Mouse (Mus musculus): ENCODE data around the gene Srrt. TPM values are rescaled to one million over a fixed set of nuclear protein-coding genes. Genes with fewer than 3 reads are reported as not detected.

The Srrt gene
- total RNA-seq (2022) = 100 to 1,000 TPM; 164 to 219 (median 188) TPM

DNA sequence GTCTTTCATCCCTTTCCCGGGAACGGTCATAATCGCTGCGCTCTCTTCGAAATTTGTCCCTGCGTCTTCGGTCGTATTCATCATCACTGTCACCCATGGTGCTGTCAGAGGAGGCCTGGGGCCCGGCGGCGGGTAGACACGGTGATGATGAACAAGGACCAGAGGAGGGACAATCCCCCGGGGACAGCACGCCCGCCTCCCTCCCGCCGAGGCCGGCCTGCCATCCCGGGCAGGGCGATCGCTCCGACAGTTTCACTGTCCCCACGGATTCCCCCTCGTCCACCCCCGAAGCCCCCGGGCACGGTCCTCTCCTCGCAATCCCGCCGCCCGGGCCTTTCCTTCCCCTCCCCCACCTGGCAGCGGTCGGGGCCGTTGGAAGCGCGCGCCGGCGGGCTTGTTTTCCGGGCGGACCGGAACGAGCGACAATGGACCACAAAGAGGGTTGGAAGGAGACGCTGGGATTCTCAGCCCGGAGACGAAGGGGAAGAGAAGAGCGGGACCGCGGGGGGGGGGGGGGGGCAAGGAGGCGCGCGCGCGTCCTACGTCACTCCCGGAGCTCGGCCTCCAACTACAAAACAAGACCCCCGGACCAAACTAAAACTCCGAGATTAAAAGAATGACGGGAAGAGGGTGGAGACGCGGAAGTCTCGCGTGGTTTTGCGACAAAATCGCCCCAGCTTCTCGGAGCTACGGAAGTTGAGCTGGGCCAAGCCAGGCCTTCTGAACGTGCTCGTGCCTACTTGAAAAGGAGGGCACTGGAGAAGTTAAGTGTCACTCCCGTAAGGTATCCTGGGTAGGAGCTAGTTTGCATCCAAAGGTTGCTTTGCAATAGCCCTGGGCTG, at the start of gene Srrt:
Srrt (minus strand) TSS at position 604 of the 842 bp plus-strand sequence.
- peak; percentile 81 to 90 for DNase-seq (ENCODE audit: low spot score in 2 of 2)

DNA sequence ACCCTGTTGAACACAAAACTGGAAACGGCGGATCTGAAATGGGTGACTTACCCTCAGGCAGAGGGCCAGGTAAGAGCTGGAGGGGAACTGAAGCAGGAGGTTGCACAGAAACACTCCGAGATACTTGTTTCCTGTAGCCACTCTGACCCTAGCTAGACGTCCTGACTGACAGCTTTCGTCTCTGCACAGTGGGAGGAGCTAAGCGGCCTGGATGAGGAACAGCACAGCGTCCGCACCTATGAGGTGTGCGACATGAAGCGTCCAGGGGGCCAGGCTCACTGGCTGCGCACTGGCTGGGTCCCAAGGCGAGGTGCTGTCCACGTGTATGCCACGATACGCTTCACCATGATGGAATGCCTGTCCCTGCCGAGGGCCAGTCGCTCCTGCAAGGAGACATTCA, 46.6 kb upstream of the Srrt start:
- no peak for DNase-seq (ENCODE audit: low spot score in 2 of 2)

DNA sequence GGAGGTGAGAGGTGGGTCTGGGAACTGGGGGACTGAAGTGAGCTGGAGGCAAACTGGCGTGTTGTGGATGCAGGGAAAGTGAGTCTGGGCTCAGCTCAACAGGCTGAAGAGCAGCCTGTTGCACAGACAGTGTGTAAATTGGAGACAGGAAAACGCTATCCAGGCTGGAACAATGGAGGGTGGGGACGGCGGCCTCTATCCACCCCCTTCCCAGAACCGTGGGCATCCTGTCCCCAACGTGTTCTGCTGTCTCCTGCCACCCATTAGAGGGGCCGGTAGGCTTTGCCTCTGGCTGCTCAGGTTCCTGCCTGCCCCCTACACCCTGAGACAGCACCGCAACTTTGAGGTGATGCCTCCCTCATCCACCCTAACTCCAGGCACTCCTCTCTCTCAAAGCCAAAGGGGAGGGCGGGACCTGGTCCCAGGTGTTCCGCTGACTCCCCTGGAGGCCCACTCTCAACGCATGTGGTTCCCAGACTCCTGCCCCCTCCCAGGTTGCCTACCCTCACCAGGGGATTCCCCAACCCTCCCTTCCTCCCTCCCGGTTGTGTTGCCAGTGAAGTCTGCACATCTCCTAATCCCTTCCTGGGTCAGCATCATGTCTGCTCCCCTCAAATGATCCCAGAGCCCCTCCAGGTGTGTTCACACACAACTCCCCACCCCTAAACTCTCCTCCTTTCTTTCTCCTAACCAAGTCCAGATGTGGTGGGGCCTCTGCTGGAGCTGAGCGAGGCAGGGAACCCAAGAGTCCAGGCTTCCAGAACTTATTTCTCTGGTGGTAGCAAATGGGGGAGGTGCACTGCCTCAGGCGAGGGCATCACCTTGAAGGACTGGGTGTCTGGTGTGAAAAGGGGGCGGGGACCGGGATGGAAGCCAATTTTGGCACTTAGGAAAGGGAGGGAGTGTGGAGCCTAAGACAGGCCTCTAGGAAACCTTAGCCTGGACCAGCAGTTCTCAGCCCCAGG, 44.8 kb upstream of the Srrt start:
- no peak for DNase-seq (ENCODE audit: low spot score in 2 of 2)

DNA sequence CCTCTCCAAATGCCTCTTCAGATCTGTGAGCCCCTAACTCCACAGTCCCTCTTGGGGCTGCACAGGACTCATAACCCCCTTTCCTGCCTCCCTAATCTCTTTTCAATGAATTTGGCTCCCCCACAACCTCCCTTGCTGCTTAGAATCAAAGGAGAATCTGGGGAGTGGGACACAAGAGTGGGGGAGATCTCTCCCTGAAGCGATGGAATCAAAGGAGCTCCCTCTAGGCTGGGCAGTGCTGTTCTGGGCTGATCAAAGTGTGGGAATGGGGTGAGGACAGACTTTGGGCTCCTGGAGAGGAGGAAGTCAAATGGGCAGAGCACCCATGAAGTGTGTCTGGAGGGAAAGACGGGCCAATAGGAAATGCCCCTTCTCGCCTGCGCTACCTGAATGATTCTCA, 43.9 kb upstream of the Srrt start:
- DNase-seq (ENCODE audit: low spot score in 2 of 2) = no peak

DNA sequence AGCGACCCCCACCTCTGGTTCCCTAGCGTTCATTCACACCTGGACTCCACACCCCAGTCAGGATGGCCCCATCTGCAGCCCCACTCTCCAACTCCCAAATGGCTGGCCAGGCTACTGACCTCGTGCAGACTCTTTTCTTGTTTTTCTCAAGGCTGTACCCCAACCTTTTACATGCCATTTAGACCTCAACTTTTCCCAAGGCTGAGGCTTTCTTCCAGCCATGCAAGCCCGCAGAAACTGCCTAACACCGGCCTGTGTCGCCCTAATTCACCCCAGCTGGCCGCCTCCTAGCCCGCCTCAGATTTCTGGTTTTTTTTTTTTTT, 43.5 kb upstream of the Srrt start:
- DNase-seq (ENCODE audit: low spot score in 2 of 2) = no peak

DNA sequence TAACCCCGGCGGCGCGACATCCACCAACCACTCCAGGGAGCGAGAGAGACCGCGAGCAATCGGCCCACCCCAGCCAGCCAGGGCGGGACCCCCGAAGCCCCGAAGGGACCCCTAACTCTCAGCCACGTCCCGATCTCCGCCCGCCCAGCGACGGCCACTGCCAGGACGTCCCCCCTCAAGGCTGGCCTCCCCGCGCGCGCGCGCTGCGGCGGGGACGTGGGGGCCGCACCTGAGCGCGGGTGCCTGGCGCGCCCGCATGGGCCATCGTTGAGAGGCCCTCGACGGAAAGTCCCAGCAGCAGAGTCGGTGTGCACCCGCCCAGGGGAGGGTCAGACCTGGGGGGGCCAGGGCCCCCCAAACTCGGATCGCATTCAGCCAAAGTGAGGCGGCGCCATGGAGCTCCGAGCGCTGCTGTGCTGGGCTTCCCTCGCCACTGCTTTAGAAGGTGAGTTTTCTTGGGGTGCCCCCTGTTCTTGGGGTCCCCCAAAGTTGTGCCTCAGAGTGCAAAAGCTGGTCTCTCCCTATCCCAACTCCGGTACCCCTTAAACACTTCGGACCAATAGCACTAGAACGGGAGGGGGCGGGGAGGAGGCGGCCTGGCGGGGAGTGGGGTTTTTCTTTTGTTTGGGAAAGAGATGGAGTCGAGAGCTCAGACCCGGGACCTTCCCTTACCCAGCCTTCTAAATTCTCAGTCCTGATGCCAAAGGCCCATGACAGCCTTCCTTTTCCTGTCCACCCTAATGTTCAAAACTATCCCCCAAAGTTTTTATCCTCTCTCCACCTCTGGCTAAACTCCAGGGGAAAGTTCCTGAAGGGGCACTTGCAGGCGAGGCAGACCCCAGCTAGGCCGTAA, 43.0 kb upstream of the Srrt start:
- DNase-seq (ENCODE audit: low spot score in 2 of 2) = no peak

DNA sequence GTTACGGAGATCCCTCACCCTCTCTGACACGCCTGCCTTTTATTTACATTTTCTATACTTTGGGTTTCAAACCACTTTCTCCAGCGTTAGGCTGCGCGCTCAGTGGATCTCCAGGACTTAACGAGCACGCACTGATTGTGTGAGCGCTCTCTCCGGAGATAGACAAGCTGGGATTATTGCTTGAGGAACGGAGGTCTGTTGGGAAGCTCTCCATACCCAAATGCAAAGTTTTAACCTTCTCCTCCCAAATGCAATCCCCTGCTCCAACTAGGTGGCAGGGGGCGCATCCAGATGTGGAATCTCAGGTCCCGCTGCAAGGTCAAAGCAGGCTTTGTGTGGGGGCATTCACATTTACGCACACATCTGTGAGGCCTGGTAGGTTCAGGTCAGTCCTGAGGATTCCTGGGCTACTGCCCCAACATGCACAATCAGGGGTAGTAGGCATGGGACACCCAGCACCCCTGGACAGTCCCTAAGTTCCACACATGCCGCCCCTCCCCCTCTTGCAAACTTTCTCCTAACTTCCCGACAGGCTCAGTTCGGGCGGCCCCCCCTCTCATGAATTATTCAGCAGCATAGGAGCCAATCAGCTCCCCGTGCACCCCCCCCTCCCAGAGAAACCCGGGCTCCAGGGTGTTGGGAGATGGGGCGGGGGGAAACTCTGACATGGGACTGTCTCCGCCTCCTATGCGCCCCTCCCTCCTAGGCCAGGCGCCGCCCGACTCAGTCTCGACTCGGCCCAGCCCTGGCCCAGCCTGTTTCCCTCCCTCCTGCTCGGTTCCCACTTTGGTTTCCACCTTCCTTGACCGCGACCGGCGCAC, 42.1 kb upstream of the Srrt start, which contains the start of gene Ephb4:
Ephb4 (plus strand) TSS at position 726 of the 821 bp plus-strand sequence.
- peak in 1 of 2 experiments; percentile 61 for DNase-seq (ENCODE audit: low spot score in 2 of 2)

DNA sequence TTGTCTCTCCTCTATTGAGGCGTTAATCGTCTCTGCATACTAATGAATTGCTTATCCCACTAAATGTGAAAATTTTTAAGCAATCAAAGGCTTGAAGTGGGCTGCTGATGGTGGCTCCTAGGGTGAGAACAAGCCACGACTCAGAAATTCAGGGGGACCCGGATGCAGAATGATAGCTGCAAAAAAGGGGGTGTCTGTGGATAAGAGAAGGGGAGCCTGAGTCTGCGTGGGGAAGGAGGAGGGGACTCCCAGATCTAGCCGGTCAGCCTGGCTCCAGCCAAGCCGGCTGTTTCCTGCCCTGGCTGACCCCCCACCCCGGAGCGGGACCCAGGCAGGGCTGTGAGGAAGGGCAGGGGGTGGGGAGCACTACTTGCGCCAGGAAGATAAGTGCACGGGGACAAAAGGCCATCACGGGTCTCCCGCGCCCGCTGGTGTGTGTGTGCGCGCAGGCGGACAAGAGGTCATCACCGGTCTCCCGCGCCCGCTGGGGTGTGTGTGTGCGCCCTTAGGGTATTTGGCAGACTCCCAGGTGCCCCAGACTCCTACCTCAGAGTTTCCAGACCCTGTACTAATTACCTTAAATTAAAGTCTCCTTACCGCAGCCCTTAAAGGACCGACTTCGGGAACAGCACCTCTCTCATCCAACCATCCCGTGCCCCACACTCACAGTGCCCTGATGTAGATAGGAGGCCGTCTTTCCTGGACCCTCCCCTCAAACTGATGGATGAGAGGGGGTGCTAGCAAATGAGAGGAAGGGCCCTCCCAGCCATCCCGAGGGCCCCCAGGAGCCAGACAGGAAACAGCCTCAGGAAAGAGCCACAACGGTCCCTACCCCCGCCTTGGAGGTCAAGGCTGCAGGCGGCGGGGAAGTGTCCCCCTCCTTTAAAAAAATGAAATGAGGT, 41.3 kb upstream of the Srrt start:
- DNase-seq (ENCODE audit: low spot score in 2 of 2) = no peak

DNA sequence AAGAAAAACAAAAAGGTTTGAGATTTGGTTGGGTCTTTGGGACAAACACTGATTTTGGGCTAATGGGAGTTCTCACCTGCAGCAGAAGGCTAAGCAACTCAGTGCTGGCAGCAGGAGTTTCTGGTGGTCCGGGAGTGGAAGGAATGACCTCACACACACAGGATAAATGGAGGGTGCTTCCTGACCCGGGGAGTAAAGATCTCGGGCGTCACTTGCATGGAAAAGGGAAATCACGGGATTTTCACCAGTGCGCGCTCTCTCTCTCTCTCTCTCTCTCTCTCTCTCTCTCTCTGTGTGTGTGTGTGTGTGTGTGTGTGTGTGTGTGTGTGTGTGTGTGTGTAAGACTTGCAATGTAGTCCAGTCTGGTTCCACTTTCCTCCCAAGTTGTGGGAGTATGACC, 40.4 kb upstream of the Srrt start:
- DNase-seq (ENCODE audit: low spot score in 2 of 2) = no peak

DNA sequence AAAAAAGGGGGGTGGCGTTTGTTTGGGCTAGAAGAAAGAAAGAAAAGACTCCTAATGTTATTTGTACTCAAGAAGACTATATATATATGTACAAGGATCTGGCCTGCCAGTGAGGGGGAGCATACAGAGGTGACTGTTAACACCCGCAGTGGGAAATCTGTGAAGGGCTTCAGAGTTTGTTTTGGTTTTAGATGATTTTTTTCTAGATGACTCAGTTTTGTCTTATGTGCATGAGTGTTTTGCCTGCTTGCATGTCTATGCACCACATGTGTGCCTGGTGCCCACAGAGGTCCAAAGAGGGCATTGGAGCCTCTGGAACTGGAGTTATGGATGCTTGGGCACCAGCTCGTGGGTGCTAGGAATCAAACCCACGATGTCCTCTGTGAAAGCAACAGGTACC, 39.5 kb upstream of the Srrt start:
- DNase-seq (ENCODE audit: low spot score in 2 of 2) = no peak

DNA sequence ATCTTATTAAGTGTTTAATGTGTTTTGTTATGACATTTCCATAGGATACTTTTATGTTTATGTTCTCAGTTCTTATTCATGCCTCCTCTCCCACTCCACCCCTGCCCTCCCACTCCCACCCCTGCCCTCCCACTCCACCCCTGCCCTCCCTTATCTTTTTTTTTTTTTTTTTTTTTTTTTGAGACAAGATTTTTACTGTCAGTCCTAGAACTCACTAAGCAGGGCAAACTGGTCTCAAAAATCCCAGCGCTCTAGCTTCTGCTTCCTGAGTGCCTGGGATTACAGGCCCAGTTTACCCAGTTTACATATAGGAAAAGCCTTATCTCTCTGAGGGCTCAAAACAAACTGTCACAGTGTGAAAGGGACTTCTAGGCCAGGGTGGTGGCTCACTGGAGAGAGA, 38.9 kb upstream of the Srrt start:
- DNase-seq (ENCODE audit: low spot score in 2 of 2) = no peak

DNA sequence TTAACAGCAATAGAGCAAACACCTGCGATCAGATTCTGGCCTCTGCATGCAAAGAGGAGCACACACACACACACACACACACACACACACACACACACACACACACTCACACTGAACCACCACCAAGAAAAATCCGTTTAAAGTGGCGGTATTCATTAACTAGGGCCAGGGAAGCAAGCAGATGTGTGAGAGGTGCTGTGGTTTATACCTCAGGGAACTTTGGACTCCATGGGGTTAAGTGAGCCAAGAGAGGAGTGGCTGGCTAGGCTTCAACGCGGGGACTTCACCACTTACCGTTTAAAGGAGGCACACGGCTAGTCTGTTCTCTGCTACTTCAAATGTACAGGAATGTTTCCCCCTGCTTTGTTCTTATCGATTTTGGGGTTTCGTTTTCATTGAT, 38.3 kb upstream of the Srrt start:
- DNase-seq (ENCODE audit: low spot score in 2 of 2) = no peak

DNA sequence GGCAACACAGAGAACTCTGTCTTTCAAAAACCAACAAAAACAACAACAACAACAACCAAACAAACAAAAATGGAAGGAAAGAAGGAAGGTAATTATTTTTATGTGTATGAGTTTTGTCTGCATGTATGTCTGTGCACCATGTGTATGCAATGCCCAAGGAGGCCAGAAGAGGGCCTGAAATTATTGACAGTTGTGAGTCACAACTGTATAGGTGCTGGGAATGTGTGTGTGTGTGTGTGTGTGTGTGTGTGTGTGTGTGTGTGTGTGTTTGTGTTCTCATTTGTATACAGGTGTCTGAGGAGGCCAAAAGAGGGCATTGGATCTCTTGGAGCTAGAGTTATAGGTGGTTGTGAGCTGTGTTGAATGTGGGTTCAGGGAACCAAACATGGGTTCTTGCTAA, 36.4 kb upstream of the Srrt start:
- DNase-seq (ENCODE audit: low spot score in 2 of 2) = no peak

DNA sequence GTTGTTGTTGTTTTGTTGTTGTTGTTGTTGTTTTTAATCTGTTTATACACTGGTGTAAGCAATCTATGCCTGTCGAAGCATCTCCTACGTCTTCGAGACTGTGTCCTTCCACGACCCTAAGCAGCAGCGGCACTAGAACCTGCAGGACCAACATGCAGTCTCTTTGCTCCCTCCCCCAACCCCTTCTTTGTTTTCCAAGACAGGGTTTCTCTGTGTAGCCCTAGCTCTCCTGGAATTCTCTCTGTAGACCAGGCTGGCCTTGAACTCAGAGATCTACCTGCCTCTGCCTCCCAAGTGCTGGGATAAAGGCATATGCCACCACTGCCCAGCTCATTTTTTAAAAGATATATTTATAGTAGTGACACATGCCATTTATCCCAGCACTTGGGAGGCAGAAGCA, 35.9 kb upstream of the Srrt start:
- no peak for DNase-seq (ENCODE audit: low spot score in 2 of 2)

DNA sequence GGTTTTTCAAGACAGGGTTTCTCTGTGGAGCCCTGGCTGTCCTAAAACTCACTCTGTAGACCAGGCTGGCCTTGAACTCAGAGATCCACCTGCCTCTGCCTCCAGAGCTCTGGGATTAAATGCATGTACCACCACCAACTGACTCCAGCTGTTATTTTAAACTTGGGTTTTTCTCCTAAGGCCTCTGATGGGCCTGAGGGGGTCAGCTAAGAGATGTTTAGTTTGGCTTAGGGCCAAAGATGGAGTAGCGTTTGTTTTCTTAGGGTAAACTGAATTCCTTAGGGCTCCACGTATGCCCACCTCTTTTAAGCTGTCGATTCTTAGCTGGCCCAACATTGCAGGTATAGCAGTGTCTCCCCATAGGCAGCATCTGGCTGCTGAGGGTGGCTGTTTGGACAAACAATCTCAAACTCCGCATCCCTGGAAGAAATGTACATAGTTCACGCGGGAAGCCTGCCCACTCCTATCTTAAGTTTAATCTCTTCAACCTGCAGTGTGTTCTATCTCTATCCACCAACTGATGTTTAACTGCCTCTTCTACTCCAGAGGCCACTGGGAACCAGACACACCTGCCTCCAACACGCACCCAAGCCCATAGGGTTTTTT, 35.0 kb upstream of the Srrt start:
- no peak for DNase-seq (ENCODE audit: low spot score in 2 of 2)

DNA sequence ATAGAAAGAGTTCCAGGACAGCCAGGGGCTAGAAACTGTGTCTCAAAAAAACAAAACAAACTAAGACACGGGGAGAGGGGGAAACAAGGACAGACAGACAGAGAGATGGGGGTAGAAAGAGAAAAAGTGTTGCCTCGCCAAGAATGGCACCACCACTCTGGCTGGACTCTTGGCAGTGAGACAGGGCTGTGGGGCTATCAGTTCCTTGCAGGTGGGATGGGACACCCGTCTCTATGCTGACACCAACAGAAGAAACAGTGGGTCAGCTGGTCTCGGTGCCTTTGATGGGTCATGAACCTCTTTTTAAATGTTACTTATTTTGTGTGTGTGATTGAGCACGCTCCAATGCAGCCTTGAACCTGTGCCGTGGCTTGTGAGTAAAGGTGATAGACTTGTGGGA, 32.7 kb upstream of the Srrt start:
- no peak for DNase-seq (ENCODE audit: low spot score in 2 of 2)

DNA sequence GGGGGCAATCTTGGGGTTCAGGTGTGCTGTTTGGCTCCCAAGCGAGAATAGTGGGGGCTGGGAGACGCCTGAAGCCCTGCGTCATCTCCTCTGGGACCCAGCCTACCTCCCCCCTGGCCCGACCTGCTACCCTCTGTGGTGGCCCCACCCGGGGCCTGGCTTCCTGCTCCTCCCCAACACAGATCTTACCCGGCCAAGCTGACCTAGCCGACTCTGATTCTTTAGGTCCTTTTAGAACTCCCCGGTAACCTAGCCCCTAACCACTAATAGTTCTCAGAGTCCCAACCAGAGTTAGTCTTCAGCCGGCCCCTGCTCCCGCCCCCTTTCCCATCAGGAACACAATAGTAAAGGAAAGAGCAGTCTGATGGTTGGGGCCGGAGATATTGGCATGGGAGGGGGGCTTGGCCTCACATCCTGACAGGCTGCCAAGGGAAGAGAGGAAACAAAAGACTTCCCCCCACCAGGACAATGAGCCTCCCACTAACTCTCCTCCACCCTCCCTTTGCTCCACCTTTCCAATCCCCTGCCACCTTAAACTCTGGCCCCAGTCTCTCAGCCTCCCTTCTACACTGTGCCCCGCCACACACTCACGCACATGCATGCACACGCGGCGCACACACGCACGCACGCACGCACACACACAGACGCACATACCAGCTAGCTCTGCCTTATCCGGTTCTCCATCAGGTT, 32.0 kb upstream of the Srrt start:
- DNase-seq (ENCODE audit: low spot score in 2 of 2) = no peak

DNA sequence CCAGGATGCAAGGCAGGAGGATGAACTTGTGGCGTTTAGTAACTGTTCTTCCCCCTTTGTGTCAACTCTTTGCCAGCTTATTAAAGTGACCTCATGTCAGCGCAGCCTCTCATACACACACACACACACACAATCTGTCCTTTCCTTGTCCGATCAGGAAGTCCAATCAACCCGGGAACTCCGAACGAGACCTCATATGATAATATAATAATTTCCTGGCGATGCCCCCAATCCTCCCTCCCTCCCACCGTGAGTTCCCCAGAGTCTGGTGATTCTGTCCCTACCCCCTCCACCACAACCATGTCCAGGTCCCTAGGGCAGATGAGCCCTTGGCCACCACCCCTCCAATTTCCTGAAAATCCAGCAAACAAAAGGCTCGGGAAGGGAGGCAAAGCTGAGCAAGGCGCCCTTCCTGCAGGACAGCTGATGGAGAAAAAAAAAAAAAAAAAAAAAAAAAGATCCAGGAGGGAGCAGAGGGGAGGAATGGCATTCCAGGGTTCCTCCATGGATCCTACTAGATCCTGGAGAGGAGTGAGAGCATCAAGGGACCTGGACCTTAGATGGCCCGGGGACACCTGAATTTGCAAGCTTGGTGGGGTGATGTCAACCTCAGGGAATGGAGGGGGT, 31.3 kb upstream of the Srrt start:
- no peak for DNase-seq (ENCODE audit: low spot score in 2 of 2)
